Comparison of ENCODE assay signal across 14 mouse cellular contexts in the genomic region with DNA sequence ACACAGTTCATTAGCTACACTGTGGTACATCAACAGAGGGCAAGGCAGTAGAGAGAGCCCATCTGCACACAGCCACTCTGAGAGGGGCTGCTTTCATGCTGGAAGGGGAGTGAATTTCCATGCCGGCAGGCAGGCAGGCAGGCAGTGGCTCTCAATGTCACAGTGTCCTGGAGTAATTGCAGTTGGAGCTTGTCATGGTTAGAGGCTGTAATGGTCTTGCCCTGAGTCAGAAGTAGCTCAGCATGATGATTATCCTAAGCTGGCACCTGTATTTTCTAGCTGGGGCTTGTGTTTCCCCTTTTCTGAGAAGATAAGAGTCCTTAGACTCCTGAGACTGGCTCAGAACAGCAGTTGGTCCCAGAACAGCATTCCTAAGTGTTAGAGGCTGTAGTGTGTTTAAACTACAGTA. TPM values are rescaled to one million over a fixed set of nuclear protein-coding genes. Genes with fewer than 3 reads are reported as not detected.
A peak's percentile ranks its signal among the peaks of the same experiment; 100 is the strongest.
DNase-seq lines count a peak whose midpoint lies in the region; ATAC-seq lines count a peak whose summit lies in the region.
"Had no signal": no experiment of that assay in that cellular context is flagged by ENCODE, and none has a peak within 500 bp of the region (broad histone marks: within the 10 kb centered on the region; RNA-seq: fewer than 3 reads in every experiment).

No protein-coding gene starts in this region.

- peak overlapping the region; percentile 81 for H3K27ac ChIP-seq in heart, embryonic 15.5 days
- peak overlapping the region; percentile 49 for H3K27ac ChIP-seq in midbrain, embryonic 13.5 days
- H3K27ac ChIP-seq in midbrain, embryonic 16.5 days (ENCODE audit: low read length): no peak overlapping the region
- H3K27ac ChIP-seq: liver, embryonic 14.5 days had no signal

- no peak overlapping the region for H3K4me2 ChIP-seq in heart, embryonic 15.5 days
- no peak overlapping the region for H3K4me2 ChIP-seq in midbrain, embryonic 13.5 days (replicated peaks)
- H3K4me2 ChIP-seq in midbrain, embryonic 16.5 days (ENCODE audit: low read length): no peak overlapping the region

- WGBS in heart, embryonic 15.5 days: 38% methylated on average over 1 of the region's 1 CpGs
- WGBS in midbrain, embryonic 13.5 days: 30% methylated on average over 1 of the region's 1 CpGs
- WGBS in midbrain, embryonic 16.5 days: 25% methylated on average over 1 of the region's 1 CpGs

- intact Hi-C loops in heart, postnatal 10 days (cut with DNase I): no loop called here

- no peaks in the 10 kb centered on the region for H3K27me3 ChIP-seq in heart, embryonic 15.5 days
- no peaks in the 10 kb centered on the region for H3K27me3 ChIP-seq in midbrain, embryonic 13.5 days
- H3K27me3 ChIP-seq in midbrain, embryonic 16.5 days (ENCODE audit: control insufficient read depth, insufficient read depth, low read depth, low read length): no peaks in the 10 kb centered on the region

- H3K4me3 ChIP-seq in heart, embryonic 15.5 days: no peak overlapping the region
- no peak overlapping the region for H3K4me3 ChIP-seq in midbrain, embryonic 13.5 days (replicated peaks)
- H3K4me3 ChIP-seq in midbrain, embryonic 16.5 days (ENCODE audit: low read depth, low read length): no peak overlapping the region

- DNase-seq in cerebellum, postnatal 10 days: peak; percentile 21 to 28
- no peak for DNase-seq in cerebellum, adult 11-12 months
- DNase-seq in heart, postnatal 10 days: no peak
- DNase-seq in spleen, postnatal 4 days (ENCODE audit: low spot score in 2 of 2): no peak
- DNase-seq in thymus, postnatal 14 days: no peak
- DNase-seq: cerebellum, adult 8-10 months; gastrocnemius, postnatal 10 days; retina, postnatal 1 day had no signal

- peak; percentile 51; the same call in 1 of the 2 replicates for ATAC-seq in heart, embryonic 15.5 days (replicated peaks; ENCODE audit: insufficient number of reproducible peaks, insufficient read depth, low FRiP score, low read depth)
- peak; percentile 45; the same call in 1 of the 2 replicates for ATAC-seq in midbrain, embryonic 13.5 days
- no peak for ATAC-seq in midbrain, embryonic 16.5 days
- ATAC-seq: intestine, postnatal 0 days had no signal

- H3K4me1 ChIP-seq in heart, embryonic 15.5 days (replicated peaks): peaks cover 41% of the 10 kb centered on the region
- H3K4me1 ChIP-seq in midbrain, embryonic 13.5 days (replicated peaks): peaks cover 14% of the 10 kb centered on the region
- peaks cover 2% of the 10 kb centered on the region for H3K4me1 ChIP-seq in midbrain, embryonic 16.5 days (ENCODE audit: control insufficient read depth, insufficient read depth, low read length)

- H3K9ac ChIP-seq in heart, embryonic 15.5 days: peak overlapping the region; percentile 4; the same call in 1 of the 2 replicates
- H3K9ac ChIP-seq in midbrain, embryonic 13.5 days (replicated peaks): no peak overlapping the region
- no peak overlapping the region for H3K9ac ChIP-seq in midbrain, embryonic 16.5 days (ENCODE audit: low read depth, low read length)
- H3K9ac ChIP-seq: liver, embryonic 14.5 days had no signal

- peaks cover 24% of the 10 kb centered on the region for H3K36me3 ChIP-seq in heart, embryonic 15.5 days
- peaks cover 21% of the 10 kb centered on the region for H3K36me3 ChIP-seq in midbrain, embryonic 13.5 days
- H3K36me3 ChIP-seq in midbrain, embryonic 16.5 days (ENCODE audit: control insufficient read depth, insufficient read depth, low read length): peaks cover 4% of the 10 kb centered on the region

- no peaks in the 10 kb centered on the region for H3K9me3 ChIP-seq in heart, embryonic 15.5 days (replicated peaks)
- no peaks in the 10 kb centered on the region for H3K9me3 ChIP-seq in midbrain, embryonic 13.5 days
- no peaks in the 10 kb centered on the region for H3K9me3 ChIP-seq in midbrain, embryonic 16.5 days (replicated peaks; ENCODE audit: control insufficient read depth, low read length, poor library complexity, severe bottlenecking)

RNA-seq across cellular contexts. Expression of a gene that starts 15.6 kb away (rescaled TPM):
- polyA plus RNA-seq in heart, embryonic 15.5 days (2015; fragmentation: Nextera tagmentation; extraction: Ambion mirVana): 96.8 and 100 TPM in 2 replicates
- 100 to 1,000 TPM in 1 of 2 experiments, 10 to 100 TPM in 1; 98.4 to 107 TPM for total RNA-seq in heart, postnatal 10 days (2021)
- 113 and 114 TPM in 2 replicates for polyA plus RNA-seq in midbrain, embryonic 13.5 days (2015; fragmentation: Nextera tagmentation; extraction: Ambion mirVana)
- 149 and 160 TPM in 2 replicates for polyA plus RNA-seq in midbrain, embryonic 16.5 days (2015; fragmentation: Nextera tagmentation; extraction: Ambion mirVana)

RNA-seq across cellular contexts. Expression of a gene that starts 20.6 kb away (rescaled TPM):
- 64.0 and 66.2 TPM in 2 replicates for polyA plus RNA-seq in heart, embryonic 15.5 days (2015; fragmentation: Nextera tagmentation; extraction: Ambion mirVana)
- total RNA-seq in heart, postnatal 10 days (2021): 10 to 100 TPM; 74.8 to 75.1 TPM
- 92.7 and 96.8 TPM in 2 replicates for polyA plus RNA-seq in midbrain, embryonic 13.5 days (2015; fragmentation: Nextera tagmentation; extraction: Ambion mirVana)
- polyA plus RNA-seq in midbrain, embryonic 16.5 days (2015; fragmentation: Nextera tagmentation; extraction: Ambion mirVana): 90.2 and 92.9 TPM in 2 replicates

RNA-seq across cellular contexts. Expression of a gene that starts 26.5 kb away (rescaled TPM):
- polyA plus RNA-seq in heart, embryonic 15.5 days (2015; fragmentation: Nextera tagmentation; extraction: Ambion mirVana): 16.8 and 24.7 TPM in 2 replicates
- 10 to 100 TPM; 45.8 to 66.3 TPM for total RNA-seq in heart, postnatal 10 days (2021)
- polyA plus RNA-seq in midbrain, embryonic 13.5 days (2015; fragmentation: Nextera tagmentation; extraction: Ambion mirVana): 0.07 TPM in 1 of 2 replicates, not detected in the other
- polyA plus RNA-seq in midbrain, embryonic 16.5 days (2015; fragmentation: Nextera tagmentation; extraction: Ambion mirVana): 0.09 TPM in 1 of 2 replicates, not detected in the other
- polyA plus RNA-seq: liver, embryonic 14.5 days; spleen, adult 2 months had no signal

RNA-seq across cellular contexts. Expression of a gene that starts 47.2 kb away (rescaled TPM):
- 21.3 and 24.8 TPM in 2 replicates for polyA plus RNA-seq in heart, embryonic 15.5 days (2015; fragmentation: Nextera tagmentation; extraction: Ambion mirVana)
- 10 to 100 TPM; 34.3 to 36.3 TPM for total RNA-seq in heart, postnatal 10 days (2021)
- polyA plus RNA-seq in midbrain, embryonic 13.5 days (2015; fragmentation: Nextera tagmentation; extraction: Ambion mirVana): 37.7 and 45.0 TPM in 2 replicates
- 35.6 and 40.4 TPM in 2 replicates for polyA plus RNA-seq in midbrain, embryonic 16.5 days (2015; fragmentation: Nextera tagmentation; extraction: Ambion mirVana)

Comparison
In these comparisons a context has a peak if more than half of its experiments do, and no peak if none do; other contexts are left out.
1. DNase-seq: peak in cerebellum, postnatal 10 days (2 of 2); none in cerebellum, adult 11-12 months (single experiment), heart, postnatal 10 days (0 of 2), spleen, postnatal 4 days (0 of 2) and thymus, postnatal 14 days (single experiment).
2. RNA of a gene that starts 26.5 kb away (polyA plus RNA-seq): 16.8 to 24.7 TPM in heart, embryonic 15.5 days; 0.07 TPM in midbrain, embryonic 13.5 days and 0.09 TPM in midbrain, embryonic 16.5 days; every median in the first group is over 10 times any median in the second.